Mouse (Mus musculus) kidney, adult 2 months (tissue): ENCODE data around the gene Fam71f1. TPM values are rescaled to one million over a fixed set of nuclear protein-coding genes. Genes with fewer than 3 reads are reported as not detected.

ENCODE experiments used
- DNase-seq: peaks from one replicate; pipeline ENCODE4 v3.0.0; 2021
- H3K27ac ChIP-seq: fragments of 200-500 bp; 2 replicates; pipeline ENCODE4 v1.5.1; 2012; ENCODE audit warnings: low read depth, low read length, control low read depth, inconsistent platforms; ENCODE audit not compliant: insufficient read depth
- H3K27me3 ChIP-seq: fragments of 200-500 bp; replicated peaks from 2 replicates; pipeline ENCODE4 v1.6.1; 2012; ENCODE audit warnings: mild to moderate bottlenecking, moderate library complexity, low read length, inconsistent platforms; ENCODE audit not compliant: control insufficient read depth, insufficient read depth
- H3K36me3 ChIP-seq: fragments of 200-500 bp; 2 replicates; pipeline ENCODE4 v1.6.1; 2012; ENCODE audit warnings: mild to moderate bottlenecking, moderate library complexity, low read length, inconsistent platforms; ENCODE audit not compliant: control insufficient read depth, insufficient read depth
- H3K4me1 ChIP-seq: fragments of 200-500 bp; 2 replicates; pipeline ENCODE4 v1.6.1; 2011; ENCODE audit warnings: low read length; ENCODE audit not compliant: control insufficient read depth, insufficient read depth
- H3K4me3 ChIP-seq: fragments of 200-500 bp; 2 replicates; pipeline ENCODE4 v1.5.1; 2011; ENCODE audit warnings: mild to moderate bottlenecking, low read depth, low read length, control low read depth; ENCODE audit not compliant: insufficient read depth
- CTCF ChIP-seq: fragments of 200-500 bp; conservative IDR thresholded peaks from 2 replicates; pipeline ENCODE4 v1.5.1; 2011; ENCODE audit warnings: low read depth, mild to moderate bottlenecking, control low read depth, low read length, moderate library complexity, mixed read lengths; ENCODE audit not compliant: insufficient read depth, insufficient read length
- POLR2A ChIP-seq: fragments of 200-500 bp; IDR thresholded peaks from one replicate; pipeline ENCODE4 v1.6.1; 2011; ENCODE audit warnings: low read depth, low read length, control low read depth
- WGBS: fragments of 180-500 bp; shearing (Covaris S2); methylation state at CpG from one replicate; pipeline ENCODE4 v1.1.7; 2018; 5-methylcytosine and 5-hydroxymethylcytosine counted together
- polyA plus RNA-seq: library from polyadenylated mRNA; depleted of rRNA; stranded (reverse); fragments of >200 nt; gene quantifications from 2 replicates; pipeline ENCODE4 v1.2.3, GENCODE M21; 2012

Fam71f1 gene
- polyA plus RNA-seq, 1 experiment = 0.11 TPM

DNA sequence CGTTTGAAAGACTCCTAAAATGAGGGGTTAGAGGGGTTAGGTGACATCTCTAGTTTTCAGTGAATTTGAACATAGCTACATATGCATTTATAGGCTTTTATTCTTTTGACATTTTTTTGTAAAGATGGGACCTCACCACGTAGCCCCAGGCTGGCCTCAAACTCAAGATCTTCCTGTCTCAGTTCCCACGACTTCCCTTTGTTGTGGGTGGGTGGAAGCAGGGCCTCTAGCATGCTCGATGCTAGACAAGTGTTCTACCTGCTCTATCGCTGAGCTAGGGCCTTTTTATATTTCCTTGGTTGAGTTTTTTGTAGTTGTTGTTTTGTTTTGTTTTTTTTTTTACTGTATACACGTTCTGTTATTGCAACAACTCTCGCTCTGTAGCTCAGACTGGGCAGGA lies 32.1 kb upstream of the Fam71f1 start:
- Histone ChIP-seq H3K4me1 (no peaks in the 10 kb centered on the region), H3K4me3 (no peak overlapping the region), H3K36me3 (no peaks in the 10 kb centered on the region), H3K27ac (no peak overlapping the region), H3K27me3 (no peaks in the 10 kb centered on the region)
- 81% methylated on average over 7 of the region's 7 CpGs for WGBS
- no peak for DNase-seq
- TF ChIP-seq CTCF = no peak
- TF ChIP-seq POLR2A = no peak

DNA sequence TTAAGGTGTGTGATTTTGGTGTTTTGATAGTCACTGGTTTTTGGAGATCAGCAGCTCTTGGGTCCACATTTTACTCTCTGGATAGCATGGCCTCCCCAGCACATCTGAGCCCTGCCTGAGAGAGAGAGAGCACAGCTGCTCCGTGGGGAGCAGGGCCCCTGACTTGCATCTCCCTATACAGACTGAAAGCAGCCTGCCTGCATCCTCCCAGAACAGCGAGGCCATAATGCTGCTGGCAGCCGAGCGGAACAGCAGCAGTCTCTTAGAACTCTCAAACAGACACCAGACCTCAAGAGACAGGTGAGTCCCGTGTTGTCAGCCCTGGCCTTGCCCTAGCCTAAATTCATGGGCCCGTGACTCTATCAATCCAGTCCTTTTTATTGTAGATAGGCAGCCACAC lies 31.5 kb upstream of the Fam71f1 start:
- H3K27ac ChIP-seq = no peak overlapping the region
- WGBS = 41% methylated on average over 6 of the region's 6 CpGs
- H3K4me3 ChIP-seq = no peak overlapping the region
- no peaks in the 10 kb centered on the region for H3K36me3 ChIP-seq
- H3K27me3 ChIP-seq = no peaks in the 10 kb centered on the region
- TF ChIP-seq CTCF (no peak), POLR2A (no peak)
- H3K4me1 ChIP-seq = no peaks in the 10 kb centered on the region
- no peak for DNase-seq

DNA sequence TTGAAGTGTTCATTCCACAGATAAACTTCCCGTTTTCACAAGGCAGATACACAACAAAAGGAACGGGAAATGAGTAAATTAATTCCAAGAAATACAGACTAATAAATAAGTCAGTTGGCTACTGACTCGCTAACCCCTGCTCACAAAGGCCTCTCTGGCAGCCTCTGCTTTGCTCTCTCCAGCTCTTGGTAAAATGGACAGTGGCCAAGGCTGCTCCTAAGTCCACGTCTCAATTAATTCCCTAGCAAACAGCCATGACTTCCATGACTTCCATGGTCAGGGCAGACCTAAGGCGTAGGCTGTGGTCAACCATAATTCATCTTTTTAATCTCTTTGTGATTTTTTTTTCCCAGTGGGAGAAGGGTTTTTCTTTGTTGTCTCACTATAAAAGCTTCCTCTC lies 31.0 kb upstream of the Fam71f1 start:
- H3K4me3 ChIP-seq = no peak overlapping the region
- H3K27ac ChIP-seq = no peak overlapping the region
- no peaks in the 10 kb centered on the region for H3K4me1 ChIP-seq
- peak; percentile 52 for DNase-seq
- H3K27me3 ChIP-seq = no peaks in the 10 kb centered on the region
- WGBS = 53% methylated on average over 5 of the region's 5 CpGs
- TF ChIP-seq CTCF = no peak
- TF ChIP-seq POLR2A = no peak
- no peaks in the 10 kb centered on the region for H3K36me3 ChIP-seq

DNA sequence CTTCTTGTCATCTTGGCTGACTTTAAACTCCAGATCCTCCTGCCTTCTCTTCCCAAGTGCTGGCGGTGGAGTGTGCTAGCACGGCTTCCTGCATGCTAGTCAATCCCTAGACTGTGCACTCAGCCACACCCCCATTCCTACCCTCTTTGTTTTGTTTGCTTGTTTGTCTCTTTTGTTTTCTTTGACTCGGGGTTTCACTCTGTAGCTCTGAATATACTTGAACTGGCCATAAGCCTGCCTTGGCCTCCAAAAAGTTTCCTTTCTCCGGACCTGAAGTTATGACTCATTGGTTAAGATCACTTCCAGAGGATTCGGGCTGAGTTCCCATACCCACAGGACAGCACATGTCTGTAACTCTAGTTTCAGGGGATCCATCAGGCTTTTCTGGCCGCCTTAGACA lies 30.3 kb upstream of the Fam71f1 start:
- H3K4me3 ChIP-seq = no peak overlapping the region
- TF ChIP-seq CTCF (no peak), POLR2A (no peak)
- 75% methylated on average over 6 of the region's 6 CpGs for WGBS
- no peaks in the 10 kb centered on the region for H3K36me3 ChIP-seq
- no peaks in the 10 kb centered on the region for H3K4me1 ChIP-seq
- DNase-seq = no peak
- no peaks in the 10 kb centered on the region for H3K27me3 ChIP-seq
- no peak overlapping the region for H3K27ac ChIP-seq

DNA sequence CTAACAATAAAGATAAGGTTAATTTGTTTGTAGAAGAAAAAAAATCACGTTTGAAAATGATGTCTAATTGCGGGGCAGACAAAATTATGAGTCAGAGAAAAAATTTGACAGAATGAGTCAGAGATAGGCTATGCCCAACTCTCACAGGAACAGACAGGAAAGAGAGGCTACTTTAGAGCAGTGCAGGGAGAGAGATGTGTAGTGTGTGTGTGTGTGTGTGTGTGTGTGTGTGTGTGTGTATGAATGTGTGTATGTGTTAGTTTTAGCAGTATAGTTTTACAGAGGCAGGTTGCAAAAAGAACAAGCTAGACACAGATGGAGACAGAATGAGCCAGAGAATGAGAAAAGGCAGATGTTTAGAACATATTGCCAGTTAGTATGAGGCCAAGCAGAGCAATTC lies 19.8 kb upstream of the Fam71f1 start:
- TF ChIP-seq CTCF (no peak), POLR2A (no peak)
- no peaks in the 10 kb centered on the region for H3K27me3 ChIP-seq

DNA sequence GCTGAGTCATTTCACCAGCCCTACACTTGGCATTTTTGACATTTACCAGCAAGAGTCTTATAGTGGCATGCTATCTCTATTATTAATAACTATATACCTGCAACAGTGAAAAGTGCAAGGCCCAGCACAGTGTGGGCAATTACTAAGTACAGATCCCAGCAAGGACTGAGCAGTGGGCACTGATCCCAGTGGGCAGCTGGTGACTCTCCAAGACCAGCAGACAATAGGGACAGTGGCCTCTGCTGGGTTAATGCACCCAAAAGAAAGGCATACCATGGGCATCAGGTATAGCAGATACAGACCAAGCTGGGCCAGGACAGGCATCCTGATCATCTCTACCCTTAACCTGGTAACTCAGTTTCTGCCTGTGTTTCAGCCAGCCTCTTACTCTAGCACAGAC lies 15.7 kb upstream of the Fam71f1 start:
- no peak for DNase-seq
- Histone ChIP-seq H3K27ac (no peak overlapping the region), H3K4me1 (no peaks in the 10 kb centered on the region), H3K36me3 (no peaks in the 10 kb centered on the region), H3K27me3 (no peaks in the 10 kb centered on the region), H3K4me3 (no peak overlapping the region)
- TF ChIP-seq CTCF (no peak), POLR2A (no peak)

More for the DNA sequence above, 19.8 kb upstream of the Fam71f1 start:
- Histone ChIP-seq H3K36me3 (no peaks in the 10 kb centered on the region), H3K4me3 (no peak overlapping the region), H3K4me1 (no peaks in the 10 kb centered on the region), H3K27ac (no peak overlapping the region)
- no peak for DNase-seq
- WGBS = 67% methylated on average over 2 of the region's 2 CpGs

DNA sequence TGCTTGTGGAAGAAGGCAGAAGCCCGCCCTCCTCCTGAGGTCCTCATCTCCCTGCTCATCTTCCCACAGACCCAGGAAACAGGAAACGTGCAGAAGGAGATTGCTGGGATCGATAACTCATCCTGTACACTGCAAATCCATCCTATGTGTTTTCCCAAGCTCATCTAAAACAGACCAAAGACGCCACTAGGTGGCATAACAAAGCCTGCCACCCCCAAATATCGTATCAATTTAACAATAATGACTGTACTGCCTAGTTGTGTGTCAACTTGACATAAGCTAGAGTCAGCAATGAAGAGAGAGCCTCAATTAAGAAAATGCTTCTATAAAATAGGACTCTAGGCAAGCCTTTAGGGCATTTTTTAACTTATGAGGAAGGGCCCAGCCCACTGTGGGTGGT lies 15.2 kb upstream of the Fam71f1 start:
- WGBS = 29% methylated on average over 5 of the region's 5 CpGs
- H3K4me1 ChIP-seq = no peaks in the 10 kb centered on the region
- H3K27ac ChIP-seq = no peak overlapping the region
- TF ChIP-seq POLR2A (no peak), CTCF (no peak)
- no peaks in the 10 kb centered on the region for H3K36me3 ChIP-seq
- no peak for DNase-seq
- no peak overlapping the region for H3K4me3 ChIP-seq
- no peaks in the 10 kb centered on the region for H3K27me3 ChIP-seq

DNA sequence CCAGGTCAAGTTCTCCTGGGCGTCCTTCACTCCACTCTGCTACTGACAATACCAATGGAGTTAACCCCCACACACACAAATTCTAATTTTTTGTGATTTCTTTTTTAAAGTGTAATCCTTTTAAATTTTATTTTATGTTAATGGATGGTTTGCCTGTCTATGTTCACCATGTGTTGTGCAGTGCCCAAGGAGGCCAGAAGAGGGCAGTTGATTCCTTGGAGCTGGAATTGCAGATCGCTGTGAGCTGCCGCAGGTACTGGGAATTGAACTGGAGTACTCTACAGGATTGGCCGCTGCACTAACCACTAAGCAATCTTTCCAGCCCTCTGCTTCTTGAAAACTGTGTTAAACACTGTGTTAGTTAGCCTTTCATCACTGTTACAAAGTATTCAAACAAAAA lies 13.5 kb upstream of the Fam71f1 start:
- no peak overlapping the region for H3K4me3 ChIP-seq
- no peaks in the 10 kb centered on the region for H3K4me1 ChIP-seq
- DNase-seq = no peak
- WGBS = 94% methylated on average over 4 of the region's 4 CpGs
- TF ChIP-seq CTCF (no peak), POLR2A (no peak)
- H3K36me3 ChIP-seq = no peaks in the 10 kb centered on the region
- no peaks in the 10 kb centered on the region for H3K27me3 ChIP-seq
- no peak overlapping the region for H3K27ac ChIP-seq
